Mouse (Mus musculus) testis, adult 2 months (tissue): ENCODE data around the gene Slc27a1. TPM values are rescaled to one million over a fixed set of nuclear protein-coding genes. Genes with fewer than 3 reads are reported as not detected.

Experiments
- H3K27ac ChIP-seq: fragments of 200-500 bp; 2 replicates; pipeline ENCODE4 v1.5.1; 2012; ENCODE audit warnings: low read depth, low read length; ENCODE audit not compliant: control insufficient read depth, insufficient read depth
- H3K27me3 ChIP-seq: fragments of 200-500 bp; 2 replicates; pipeline ENCODE4 v1.6.1; 2012; ENCODE audit warnings: mild to moderate bottlenecking, low read length, moderate library complexity; ENCODE audit not compliant: control insufficient read depth, insufficient read depth
- H3K36me3 ChIP-seq: fragments of 200-500 bp; 2 replicates; pipeline ENCODE4 v1.6.1; 2012; ENCODE audit warnings: mild to moderate bottlenecking, low read length; ENCODE audit not compliant: control insufficient read depth, insufficient read depth
- H3K4me1 ChIP-seq: fragments of 200-500 bp; 2 replicates; pipeline ENCODE4 v1.6.1; 2012; ENCODE audit warnings: low read length; ENCODE audit not compliant: control insufficient read depth, insufficient read depth
- H3K4me3 ChIP-seq: fragments of 200-500 bp; 2 replicates; pipeline ENCODE4 v1.5.1; 2012; ENCODE audit warnings: low read depth, mild to moderate bottlenecking, low read length, moderate library complexity, mixed read lengths; ENCODE audit not compliant: control insufficient read depth
- CTCF ChIP-seq: fragments of 200-500 bp; IDR thresholded peaks from 2 replicates; pipeline ENCODE4 v1.5.1; 2012; ENCODE audit warnings: low read depth, mild to moderate bottlenecking, inconsistent platforms, low read length, moderate library complexity; ENCODE audit not compliant: control insufficient read depth, insufficient read depth, insufficient replicate concordance
- POLR2A ChIP-seq: fragments of 200-500 bp; IDR thresholded peaks from 2 replicates; pipeline ENCODE4 v1.6.1; 2012; ENCODE audit warnings: low read depth, mild to moderate bottlenecking, inconsistent platforms, low read length, moderate library complexity; ENCODE audit not compliant: control insufficient read depth
- polyA plus RNA-seq: library from polyadenylated mRNA; depleted of rRNA; stranded (reverse); fragments of >200 nt; gene quantifications from 2 replicates; pipeline ENCODE4 v1.2.3, GENCODE M21; 2012

Gene Slc27a1
- polyA plus RNA-seq, 1 experiment, result 82.1 TPM

- no peak within 1 kb of the TSS for H3K4me3 ChIP-seq
- peaks cover 35% of the 10 kb centered on the region for H3K4me1 ChIP-seq
- H3K36me3 ChIP-seq, result no peaks in the 10 kb centered on the region
- peak within 1 kb of the TSS; percentile 80 for H3K27ac ChIP-seq
- TF ChIP-seq CTCF, result no peak
- no peak for TF ChIP-seq POLR2A
- no peaks in the 10 kb centered on the region for H3K27me3 ChIP-seq
Measured at GRCm38 (mm10) chr8:71566501-71566900, 2.2 kb upstream of the Slc27a1 start, which contains the start of gene Nxnl1. Nxnl1 (minus strand) TSS chr8:71566601.

- Histone ChIP-seq H3K27ac (peak overlapping the region; percentile 80), H3K4me1 (peaks cover 36% of the 10 kb centered on the region), H3K36me3 (no peaks in the 10 kb centered on the region), H3K4me3 (no peak overlapping the region), H3K27me3 (no peaks in the 10 kb centered on the region)
- no peak for TF ChIP-seq POLR2A
- TF ChIP-seq CTCF, result no peak
Measured at GRCm38 (mm10) chr8:71567587-71567986, 1.1 kb upstream of the Slc27a1 start.

GRCm38 (mm10) chr8:71568941-71569340 is 259 bp downstream of the Slc27a1 start:
- TF ChIP-seq CTCF (no peak), POLR2A (no peak)
- Histone ChIP-seq H3K36me3 (no peaks in the 10 kb centered on the region), H3K27me3 (no peaks in the 10 kb centered on the region), H3K4me3 (peak overlapping the region; percentile 98), H3K27ac (peak overlapping the region; percentile 94), H3K4me1 (peaks cover 27% of the 10 kb centered on the region)

- Histone ChIP-seq H3K27ac (peak overlapping the region; percentile 94), H3K4me3 (peak overlapping the region; percentile 98), H3K4me1 (peaks cover 27% of the 10 kb centered on the region), H3K36me3 (no peaks in the 10 kb centered on the region), H3K27me3 (no peaks in the 10 kb centered on the region)
- TF ChIP-seq CTCF (no peak), POLR2A (peak; percentile 61)
Measured at GRCm38 (mm10) chr8:71569366-71570290, 946 bp downstream of the Slc27a1 start.

- TF ChIP-seq CTCF (no peak), POLR2A (peak; percentile 36; the same call in 1 of the 2 replicates)
Measured at GRCm38 (mm10) chr8:71570291-71570954, 1.7 kb downstream of the Slc27a1 start.

GRCm38 (mm10) chr8:71572077-71572476 is 3.4 kb downstream of the Slc27a1 start:
- H3K36me3 ChIP-seq, result no peaks in the 10 kb centered on the region
- H3K27ac ChIP-seq, result no peak overlapping the region
- peaks cover 27% of the 10 kb centered on the region for H3K4me1 ChIP-seq
- TF ChIP-seq CTCF, result no peak
- no peak for TF ChIP-seq POLR2A
- no peaks in the 10 kb centered on the region for H3K27me3 ChIP-seq
- H3K4me3 ChIP-seq, result peak overlapping the region; percentile 21; the same call in 1 of the 2 replicates

More at GRCm38 (mm10) chr8:71570291-71570954, 1.7 kb downstream of the Slc27a1 start:
- Histone ChIP-seq H3K4me3 (peak overlapping the region; percentile 98), H3K4me1 (peaks cover 27% of the 10 kb centered on the region), H3K36me3 (no peaks in the 10 kb centered on the region), H3K27ac (peak overlapping the region; percentile 94), H3K27me3 (no peaks in the 10 kb centered on the region)
